Mouse (Mus musculus) adrenal gland, postnatal 4 days (tissue): ENCODE results near the gene Ramp2. TPM values are rescaled to one million over a fixed set of nuclear protein-coding genes. Genes with fewer than 3 reads are reported as not detected.

Experiments
- total RNA-seq, 2 experiments: library from RNA; stranded (reverse); gene quantifications; 2 replicates each; pipeline ENCODE4 v1.2.3; 2021

Gene Ramp2
- total RNA-seq, 2 experiments from 2014 or later = 85.7 to 96.0 TPM

Other genes with a start within 250 kb of the Ramp2 start
- 100 to 1,000 TPM; 103 to 106 TPM for gene Atp6v0a1, start 236.6 kb upstream of the Ramp2 start, total RNA-seq
- 10 to 100 TPM; 36.9 to 37.8 TPM for gene Naglu, start 176.0 kb upstream of the Ramp2 start, total RNA-seq
- under 1 TPM; 0.50 to 0.62 TPM for gene Hsd17b1, start 167.6 kb upstream of the Ramp2 start, total RNA-seq
- gene Coasy, start 163.5 kb upstream of the Ramp2 start, total RNA-seq = 10 to 100 TPM; 59.8 to 65.6 TPM
- 10 to 100 TPM; 27.3 to 27.5 TPM for gene Mlx, start 158.8 kb upstream of the Ramp2 start, total RNA-seq
- gene Psmc3ip, start 150.6 kb upstream of the Ramp2 start, total RNA-seq = 10 to 100 TPM; 10.3 to 11.9 TPM
- gene Retreg3, start 126.1 kb upstream of the Ramp2 start, total RNA-seq = 10 to 100 TPM; 51.8 to 52.6 TPM
- 10 to 100 TPM; 42.0 to 42.6 TPM for gene Tubg1, start 126.1 kb upstream of the Ramp2 start, total RNA-seq
- 1 to 10 TPM; 7.7 to 8.1 TPM for gene Tubg2, start 90.1 kb upstream of the Ramp2 start, total RNA-seq
- gene Cntnap1, start 75.5 kb upstream of the Ramp2 start, total RNA-seq = 1 to 10 TPM; 3.9 to 4.1 TPM
- 10 to 100 TPM; 26.9 to 30.7 TPM for gene Plekhh3, start 74.7 kb upstream of the Ramp2 start, total RNA-seq
- under 1 TPM in 1 of 2 experiments, not detected in 1; 0.22 TPM for gene Ccr10, start 70.6 kb upstream of the Ramp2 start, total RNA-seq
- 10 to 100 TPM; 38.8 to 40.3 TPM for gene Ezh1, start 19.6 kb upstream of the Ramp2 start, total RNA-seq
- gene Vps25, start 7.7 kb downstream of the Ramp2 start, total RNA-seq = 100 to 1,000 TPM; 106 to 111 TPM
- gene Wnk4, start 14.5 kb downstream of the Ramp2 start, total RNA-seq = 10 to 100 TPM in 1 of 2 experiments, 1 to 10 TPM in 1; 3.8 to 20.0 TPM
- 1 to 10 TPM; 1.1 to 1.3 TPM for gene Cntd1, start 33.0 kb downstream of the Ramp2 start, total RNA-seq
- gene Coa3, start 33.1 kb downstream of the Ramp2 start, total RNA-seq = 10 to 100 TPM; 62.9 to 67.1 TPM
- 100 to 1,000 TPM; 144 to 147 TPM for gene Becn1, start 56.3 kb downstream of the Ramp2 start, total RNA-seq
- 100 to 1,000 TPM; 122 to 124 TPM for gene Psme3, start 70.2 kb downstream of the Ramp2 start, total RNA-seq
- gene Aoc2, start 79.0 kb downstream of the Ramp2 start, total RNA-seq = 1 to 10 TPM; 7.3 to 7.7 TPM
- gene Aoc3, start 84.6 kb downstream of the Ramp2 start, total RNA-seq = 10 to 100 TPM; 28.8 to 33.7 TPM
- gene G6pc, start 121.5 kb downstream of the Ramp2 start, total RNA-seq = 10 to 100 TPM; 17.8 to 30.5 TPM
- 10 to 100 TPM; 29.9 to 31.1 TPM for gene Aarsd1, start 171.6 kb downstream of the Ramp2 start, total RNA-seq
- 1 to 10 TPM; 3.4 to 5.9 TPM for gene Gm27029, start 178.8 kb downstream of the Ramp2 start, total RNA-seq
- 10 to 100 TPM; 20.1 to 22.0 TPM for gene Rundc1, start 179.1 kb downstream of the Ramp2 start, total RNA-seq
- 1 to 10 TPM; 6.4 to 6.7 TPM for gene Ptges3l, start 179.3 kb downstream of the Ramp2 start, total RNA-seq
- 100 to 1,000 TPM in 1 of 2 experiments, 10 to 100 TPM in 1; 90.3 to 116 TPM for gene Rpl27, start 196.3 kb downstream of the Ramp2 start, total RNA-seq
- 10 to 100 TPM; 30.0 to 30.3 TPM for gene Ifi35, start 202.4 kb downstream of the Ramp2 start, total RNA-seq
- 10 to 100 TPM; 16.4 to 20.0 TPM for gene Rnd2, start 219.0 kb downstream of the Ramp2 start, total RNA-seq
- gene Vat1, start 220.2 kb downstream of the Ramp2 start, total RNA-seq = 100 to 1,000 TPM; 103 to 105 TPM